Mouse (Mus musculus) CH12.LX (cell line): ENCODE results near the gene Fiz1. TPM values are rescaled to one million over a fixed set of nuclear protein-coding genes. Genes with fewer than 3 reads are reported as not detected.

Experiments used
- DNase-seq: peaks from one replicate; pipeline ENCODE4 v3.0.0-alpha.2; 2013; ENCODE audit errors: extremely low read depth
- H3K27ac ChIP-seq: 2 replicates; pipeline ENCODE4 v1.5.1; 2012; ENCODE audit warnings: low read depth, mild to moderate bottlenecking, control low read depth, moderate library complexity; ENCODE audit not compliant: insufficient read depth
- H3K27me3 ChIP-seq: replicated peaks from 2 replicates; pipeline ENCODE3; 2012; ENCODE audit warnings: inconsistent platforms
- H3K36me3 ChIP-seq, 2 experiments: replicated peaks in 1 of 2; 2 replicates each; pipeline versions ENCODE3 to v1.6.1; 2012; ENCODE audit warnings: inconsistent platforms in 1 of 2, low read length in 1 of 2, mild to moderate bottlenecking in 1 of 2, mixed read lengths in 1 of 2, moderate library complexity in 1 of 2; ENCODE audit not compliant: control insufficient read depth in 1 of 2, insufficient read depth in 1 of 2
- H3K4me1 ChIP-seq, 2 experiments: 2 replicates each; pipeline ENCODE4 v1.6.1; 2012; ENCODE audit warnings: inconsistent platforms in 1 of 2, moderate library complexity in 1 of 2; ENCODE audit not compliant: insufficient read depth in 2 of 2, control insufficient read depth in 1 of 2
- H3K4me2 ChIP-seq: 2 replicates; pipeline ENCODE4 v1.6.1; 2012; ENCODE audit warnings: low read depth, mild to moderate bottlenecking, control low read depth; ENCODE audit not compliant: poor library complexity, insufficient read depth, severe bottlenecking
- H3K4me3 ChIP-seq, 3 experiments: fragments of 150-350 bp in 1 of 3; sonication (generic) in 1 of 3; replicated peaks in 1 of 3; 2 replicates each; pipeline versions ENCODE3 to v1.5.1; 2011 to 2012; ENCODE audit warnings: low read depth in 2 of 3, low read length in 2 of 3, mild to moderate bottlenecking in 2 of 3, moderate library complexity in 2 of 3, control low read depth in 1 of 3, improper control_type of control experiment in 1 of 3, inconsistent platforms in 1 of 3, mixed read lengths in 1 of 3; ENCODE audit not compliant: poor library complexity in 1 of 3
- H3K79me2 ChIP-seq: replicated peaks from 2 replicates; pipeline ENCODE4 v1.6.1; 2012; ENCODE audit warnings: mild to moderate bottlenecking, moderate library complexity; ENCODE audit not compliant: control insufficient read depth, poor library complexity, insufficient read depth, severe bottlenecking; ENCODE audit errors: extremely low read depth
- H3K9ac ChIP-seq: 2 replicates; pipeline ENCODE4 v1.6.1; 2012; ENCODE audit warnings: low read depth, mild to moderate bottlenecking, control low read depth, moderate library complexity; ENCODE audit not compliant: insufficient read depth
- H3K9me3 ChIP-seq: replicated peaks from 2 replicates; pipeline ENCODE3; 2012; ENCODE audit warnings: low read length, inconsistent platforms, mixed read lengths
- EP300 ChIP-seq: IDR thresholded peaks from 2 replicates; pipeline ENCODE4 v1.6.1; 2011; ENCODE audit warnings: low read length, improper control_type of control experiment
- GABPA ChIP-seq: IDR thresholded peaks from 2 replicates; pipeline ENCODE4 v1.6.1; 2012; ENCODE audit warnings: low read depth, low read length, improper control_type of control experiment, inconsistent platforms; ENCODE audit not compliant: insufficient replicate concordance
- IRF4 ChIP-seq: IDR thresholded peaks from 2 replicates; pipeline ENCODE4 v1.6.1; 2014; ENCODE audit warnings: low read depth, mild to moderate bottlenecking, inconsistent platforms, low read length, improper control_type of control experiment
- JUN ChIP-seq: IDR thresholded peaks from 2 replicates; pipeline ENCODE4 v1.6.1; 2011; ENCODE audit warnings: low read depth, mild to moderate bottlenecking, low read length, improper control_type of control experiment, moderate library complexity; ENCODE audit not compliant: insufficient read depth
- MAX ChIP-seq: IDR thresholded peaks from 2 replicates; pipeline ENCODE4 v1.6.1; 2011; ENCODE audit warnings: low read length, improper control_type of control experiment
- MAZ ChIP-seq: IDR thresholded peaks from 2 replicates; pipeline ENCODE4 v1.6.1; 2012; ENCODE audit warnings: low read depth, mild to moderate bottlenecking, inconsistent platforms, low read length, improper control_type of control experiment, moderate library complexity
- NELFE ChIP-seq: IDR thresholded peaks from 2 replicates; pipeline ENCODE4 v1.6.1; 2011; ENCODE audit warnings: low read depth, low read length, improper control_type of control experiment
- PAX5 ChIP-seq: IDR thresholded peaks from 2 replicates; pipeline ENCODE4 v1.6.1; 2012; ENCODE audit warnings: low read length, inconsistent platforms, mixed read lengths
- POLR2A ChIP-seq: IDR thresholded peaks from 2 replicates; pipeline ENCODE4 v1.6.1; 2011; ENCODE audit warnings: low read depth, mild to moderate bottlenecking, improper control_type of control experiment, low read length
- POLR2AphosphoS2 ChIP-seq: IDR thresholded peaks from 2 replicates; pipeline ENCODE4 v1.6.1; 2011; ENCODE audit warnings: low read depth, low read length, improper control_type of control experiment
- RAD21 ChIP-seq: IDR thresholded peaks from 2 replicates; pipeline ENCODE4 v1.6.1; 2011; ENCODE audit warnings: low read depth, mild to moderate bottlenecking, low read length, improper control_type of control experiment, moderate library complexity
- SIN3A ChIP-seq: IDR thresholded peaks from 2 replicates; pipeline ENCODE4 v1.6.1; 2012; ENCODE audit warnings: low read length, improper control_type of control experiment, inconsistent platforms
- ZKSCAN1 ChIP-seq: IDR thresholded peaks from 2 replicates; pipeline ENCODE4 v1.6.1; 2012; ENCODE audit warnings: low read depth, inconsistent platforms, low read length, improper control_type of control experiment, borderline replicate concordance
- ZNF384 ChIP-seq: IDR thresholded peaks from 2 replicates; pipeline ENCODE4 v1.6.1; 2012; ENCODE audit warnings: low read depth, low read length, improper control_type of control experiment, inconsistent platforms
- dilution Hi-C: fragments of 300-500 bp; cut with MboI; formaldehyde crosslinking; loops from 2 replicates; pipeline ENCODE4 v1.14.3; 2020; ENCODE audit warnings: low sequenced_read_pairs; ENCODE audit not compliant: extremely low pct_unique_long_range_greater_than_20kb, extremely low pct_ligation_motif_present
- in situ Hi-C: fragments of 300-500 bp; cut with MboI; formaldehyde crosslinking; loops from 3 replicates; pipeline ENCODE4 v1.14.3; 2019; ENCODE audit warnings: low sequenced_read_pairs, low pct_ligation_motif_present, low pct_unique_long_range_greater_than_20kb, mixed read lengths
- polyA plus RNA-seq: library from polyadenylated mRNA; unstranded; fragments of >175 nt; gene quantifications from 2 replicates; pipeline ENCODE4 v1.2.1, GENCODE M21; 2012; ENCODE audit warnings: low read depth; ENCODE audit not compliant: insufficient read length
- total RNA-seq, 2 experiments: library from RNA; depleted of rRNA; stranded (reverse); fragments of 300-350 nt in 1 of 2; fragments of >200 nt in 1 of 2; gene quantifications; 2 replicates each; pipeline ENCODE4 v1.2.3; 2012 to 2014

Fiz1 gene
- total and polyA plus RNA-seq, 3 experiments, result 18.4 to 40.8 (median 24.3) TPM

DNA sequence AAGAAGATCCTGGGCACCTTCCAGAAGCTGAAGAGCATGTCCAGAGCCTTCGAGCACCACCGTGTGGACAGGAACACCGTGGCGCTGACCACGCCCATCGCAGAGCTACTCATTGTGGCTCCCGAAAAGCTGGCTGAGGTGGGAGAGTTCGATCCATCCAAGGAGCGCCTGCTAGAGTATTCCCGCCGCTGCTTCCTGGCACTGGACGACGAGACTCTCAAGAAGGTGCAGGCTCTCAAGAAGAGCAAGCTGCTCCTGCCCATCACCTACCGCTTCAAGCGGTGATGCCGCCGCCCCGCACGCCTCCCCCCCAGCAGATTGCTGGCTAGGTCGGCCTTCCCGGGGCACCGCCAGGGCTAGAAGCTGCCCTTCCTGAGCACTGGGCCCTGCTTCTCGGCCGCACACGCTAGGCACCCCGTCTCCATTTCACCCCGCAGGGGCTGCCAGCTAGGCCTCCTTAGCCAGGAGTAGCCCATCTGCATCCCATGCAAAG, 45.8 kb upstream of the Fiz1 start (continued):
- TF ChIP-seq ZNF384, result no peak
- peak; percentile 79; the same call in 1 of the 2 replicates for TF ChIP-seq SIN3A
- 0 out of 2 replicates have a peak, but pooled peaks have one; percentile 20 for TF ChIP-seq MAZ
- peak; percentile 52; the same call in 1 of the 2 replicates for TF ChIP-seq NELFE
- peak; percentile 51; the same call in 1 of the 2 replicates for TF ChIP-seq MAX

DNA sequence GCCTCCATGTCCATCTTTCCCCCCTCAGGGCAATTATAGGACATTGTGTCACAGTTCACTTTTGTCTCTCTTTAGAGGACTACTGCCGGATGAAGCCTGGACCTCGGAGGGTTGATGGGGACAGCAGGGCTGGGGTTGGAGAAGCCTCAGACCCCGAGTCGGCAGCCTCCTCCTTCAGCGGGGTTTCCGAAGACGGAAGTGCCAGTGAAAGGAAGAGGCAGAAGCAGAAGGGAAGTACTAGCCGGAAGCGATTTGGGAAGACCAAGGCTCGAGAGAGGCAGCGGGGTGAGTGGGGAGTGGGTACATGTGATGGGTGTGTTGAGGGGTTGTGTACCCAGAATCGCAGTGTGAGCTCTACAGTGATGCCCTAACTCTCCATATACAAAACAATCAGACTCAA, 44.9 kb upstream of the Fiz1 start:
- peaks cover 2 to 32% of the 10 kb centered on the region in 2 experiments; a peak in 3 of 4 replicates for H3K4me1 ChIP-seq

DNA sequence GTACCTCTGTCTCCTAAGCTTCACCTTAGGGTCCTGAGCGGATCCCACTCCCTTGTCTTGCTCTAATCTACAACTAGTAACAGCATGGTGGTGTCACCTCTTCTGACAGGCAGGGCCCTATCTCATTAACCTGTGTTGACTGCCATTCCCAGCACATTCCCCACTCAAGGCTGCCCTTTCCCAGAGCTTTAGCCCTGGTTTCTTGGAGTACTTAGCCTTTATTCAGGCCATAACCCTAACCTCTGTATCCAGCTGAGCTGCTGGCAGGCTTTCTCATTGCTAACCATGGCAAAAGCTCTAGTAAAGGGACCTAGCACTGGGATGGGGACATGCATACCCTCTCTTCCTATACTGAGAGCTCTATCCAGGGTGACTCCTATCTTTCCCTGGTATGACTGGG, 44.1 kb upstream of the Fiz1 start:
- peaks cover 2 to 26% of the 10 kb centered on the region in 2 experiments; a peak in 3 of 4 replicates for H3K4me1 ChIP-seq
- H3K9me3 ChIP-seq, result no peaks in the 10 kb centered on the region
- TF ChIP-seq GABPA (no peak), PAX5 (no peak), ZKSCAN1 (no peak), EP300 (no peak), IRF4 (no peak), POLR2AphosphoS2 (no peak), JUN (no peak), RAD21 (no peak)
- TF ChIP-seq, all 38 proteins: peak for 0
- Histone ChIP-seq H3K27me3 (no peaks in the 10 kb centered on the region), H3K36me3 (peaks cover 0 to 8% of the 10 kb centered on the region in 2 experiments), H3K4me2 (no peak overlapping the region), H3K79me2 (peaks cover 11% of the 10 kb centered on the region), H3K27ac (no peak overlapping the region), H3K9ac (no peak overlapping the region), H3K4me3 (no peak overlapping the region)
- DNase-seq, result no peak
- dilution Hi-C loops (no loop called here), in situ Hi-C loops (no loop called here)

More for the DNA sequence above, 44.9 kb upstream of the Fiz1 start:
- Histone ChIP-seq H3K4me2 (no peak overlapping the region), H3K9me3 (no peaks in the 10 kb centered on the region), H3K36me3 (peaks cover 0 to 13% of the 10 kb centered on the region in 2 experiments), H3K27me3 (no peaks in the 10 kb centered on the region), H3K4me3 (no peak overlapping the region), H3K27ac (no peak overlapping the region), H3K79me2 (peaks cover 19% of the 10 kb centered on the region), H3K9ac (no peak overlapping the region)
- TF ChIP-seq JUN (no peak), ZNF384 (no peak), GABPA (no peak), POLR2A (no peak), RAD21 (no peak), SIN3A (no peak)
- in situ Hi-C loops (no loop called here), dilution Hi-C loops (no loop called here)
- DNase-seq, result no peak
